Mouse (Mus musculus) layer of hippocampus, adult 18-20 months (tissue): ENCODE measurements around the gene Stat5a. TPM values are rescaled to one million over a fixed set of nuclear protein-coding genes. Genes with fewer than 3 reads are reported as not detected.

Experiments used
- DNase-seq, 2 experiments: peaks; one replicate each; pipeline ENCODE4 v3.0.0; 2022; ENCODE audit warnings: low spot score in 2 of 2
- long read RNA-seq: library from polyadenylated mRNA; stranded (forward); transcript quantifications from one replicate; pipeline ENCODE4 v2.0.0, GENCODE M21; 2021
- total RNA-seq, 2 experiments: library from RNA; stranded (reverse); gene quantifications; 2 replicates each; pipeline ENCODE4 v1.2.3; 2021

The Stat5a gene
- 1 to 10 TPM; 1.1 to 1.8 TPM for total RNA-seq
- long read RNA-seq, partial matches to known transcripts, result 1 of 2 reads
- long read RNA-seq, other reads (novel, unspliced or antisense), result 1 of 2 reads

DNA sequence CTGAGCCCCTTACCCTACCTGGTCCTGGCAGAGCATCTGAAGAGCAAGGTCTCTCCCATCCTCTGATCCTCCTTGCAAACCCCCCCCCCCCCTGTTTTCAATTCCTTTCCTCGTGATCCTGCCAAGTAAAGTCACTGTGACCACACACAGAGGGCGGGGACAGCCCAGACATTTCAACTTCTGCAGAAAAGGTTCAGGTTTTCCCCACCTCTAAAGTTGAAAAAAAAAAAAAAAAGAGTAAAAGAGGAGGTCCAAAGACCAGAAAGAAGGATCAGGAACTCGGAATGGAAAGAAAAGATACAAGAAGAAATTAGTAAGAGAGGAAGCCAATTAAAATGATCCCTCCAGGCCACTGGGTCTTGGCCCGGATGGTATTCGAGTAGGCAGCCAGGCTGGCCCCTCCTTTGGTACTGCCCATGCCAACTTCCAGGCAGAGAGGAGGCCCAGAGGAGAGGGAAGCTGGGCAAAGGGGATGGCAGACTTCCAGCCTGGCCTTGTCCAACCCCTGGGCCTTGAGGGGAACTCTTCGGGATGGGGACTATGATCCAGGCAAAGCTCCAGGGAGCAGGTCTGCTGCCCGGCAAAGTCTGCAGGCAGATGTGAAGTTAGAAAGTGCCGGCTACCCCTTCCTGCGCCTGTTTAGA lies at the start of gene Stat5a:
Gene Stat5a (plus strand): TSS at position 417 of the 644 bp plus-strand sequence.
- peak in 1 of 2 experiments; percentile 50 for DNase-seq

DNA sequence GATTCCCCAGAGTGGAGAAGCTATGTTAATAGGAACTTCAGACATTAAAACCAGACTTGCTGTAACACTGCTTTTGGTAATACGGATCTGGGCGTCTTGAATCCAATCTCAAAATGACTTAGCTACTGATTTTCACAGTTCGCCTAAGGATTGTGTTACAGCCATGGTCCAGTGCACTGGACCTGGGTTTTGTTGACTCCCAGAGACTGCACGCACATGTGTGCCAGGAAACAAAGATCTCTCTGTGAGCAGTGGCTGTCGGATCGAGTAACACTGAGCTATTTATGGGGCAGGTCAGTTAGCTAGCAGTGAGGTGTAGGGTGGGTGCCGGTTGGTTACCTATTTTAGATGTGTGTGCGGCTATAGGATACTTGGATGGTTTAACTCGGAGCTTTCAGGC lies 48.6 kb upstream of the Stat5a start:
- DNase-seq, result no peak

DNA sequence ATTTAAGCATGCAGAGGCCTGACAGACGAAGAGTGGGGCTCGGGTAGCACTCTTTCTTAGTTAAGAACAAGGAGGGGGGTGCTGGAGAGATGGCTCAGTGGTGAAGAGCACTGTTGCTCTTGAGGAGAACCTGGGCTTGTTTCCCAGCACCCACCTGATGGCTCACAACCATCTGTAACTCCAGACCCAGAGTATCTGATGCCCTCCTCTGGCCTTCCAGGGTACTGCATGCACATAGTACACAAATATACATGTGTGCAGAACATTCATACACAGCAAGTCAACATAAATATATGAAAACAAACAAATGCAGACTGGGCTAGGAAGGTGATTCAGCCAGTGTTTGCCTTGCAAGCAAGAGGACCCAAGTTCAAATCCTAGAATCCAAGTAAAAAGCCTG lies 48.0 kb upstream of the Stat5a start:
- no peak for DNase-seq

DNA sequence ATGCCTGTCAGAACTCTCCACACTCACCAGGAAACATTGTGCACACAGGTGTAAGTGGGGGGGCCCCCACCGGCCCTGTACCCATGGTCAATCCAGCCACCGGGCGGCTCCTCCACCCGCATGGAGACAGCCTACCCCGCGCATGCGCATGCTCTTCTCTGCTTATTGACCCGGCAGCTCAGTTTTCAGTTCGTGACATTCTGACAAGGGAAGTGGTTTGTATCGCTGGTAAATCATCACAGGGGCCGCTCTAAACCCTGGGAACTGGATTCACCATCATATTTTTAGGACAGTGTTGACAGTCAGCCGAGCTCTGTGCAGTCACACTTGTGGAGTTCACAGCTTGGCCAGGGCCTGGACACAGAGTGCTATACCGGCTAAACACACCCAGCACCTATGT lies 44.7 kb upstream of the Stat5a start:
- DNase-seq, result no peak

DNA sequence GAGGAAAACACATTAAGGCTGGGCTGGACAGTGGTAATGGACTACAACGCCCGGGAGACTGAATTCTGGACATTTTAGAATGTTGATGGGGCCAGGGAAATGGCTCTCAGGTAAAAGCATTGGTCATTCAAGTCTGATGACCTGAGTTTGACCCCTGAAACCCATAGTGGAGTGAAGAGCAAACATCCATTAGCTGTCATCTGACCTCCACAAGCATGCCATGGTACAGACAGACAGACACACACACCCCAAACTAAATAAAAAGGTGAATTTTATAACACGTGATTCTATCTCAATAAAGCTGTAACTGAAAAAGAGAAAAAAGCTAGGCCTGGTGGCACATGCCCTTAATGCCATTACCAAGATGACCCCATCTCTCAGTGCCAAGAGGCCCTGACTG lies 42.8 kb upstream of the Stat5a start:
- no peak for DNase-seq

DNA sequence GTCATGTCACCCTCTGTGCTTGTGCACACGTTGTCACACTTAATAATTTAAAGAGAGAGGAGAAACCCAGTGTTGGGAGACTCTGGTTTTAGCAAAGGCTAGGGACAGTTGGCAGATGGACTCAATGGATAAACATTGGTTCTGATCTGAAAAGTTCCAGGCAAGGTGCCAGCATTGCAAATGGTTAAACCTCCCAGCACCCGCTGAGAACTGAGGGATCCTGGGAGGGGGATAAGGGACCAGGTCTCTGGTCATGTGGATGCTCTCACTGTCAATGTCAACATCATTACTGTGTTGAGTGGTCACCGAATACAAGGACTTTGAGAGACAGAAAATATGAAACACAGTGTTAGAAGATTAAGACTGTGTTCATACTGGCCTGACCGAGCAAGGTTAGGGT lies 42.4 kb upstream of the Stat5a start:
- no peak for DNase-seq

DNA sequence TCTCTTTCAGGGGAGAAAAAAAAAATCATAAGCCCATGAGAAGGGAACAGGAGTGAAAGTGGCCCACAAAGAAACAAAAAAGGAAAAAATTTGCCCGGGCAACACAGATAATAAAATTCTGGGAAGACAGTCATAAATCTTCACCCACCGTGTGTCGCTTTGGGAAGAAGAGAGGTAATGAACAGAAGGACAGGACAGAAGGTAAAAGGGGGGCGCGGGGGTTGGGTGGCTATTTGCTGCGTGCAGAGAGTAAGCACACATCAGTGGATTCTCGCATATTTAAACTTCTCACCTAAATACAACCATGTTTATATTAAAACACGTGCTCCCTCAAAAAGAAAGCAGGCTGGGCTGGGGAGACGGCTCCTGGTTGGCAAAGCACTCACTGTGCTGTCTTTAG lies 41.8 kb upstream of the Stat5a start:
- DNase-seq, result no peak

DNA sequence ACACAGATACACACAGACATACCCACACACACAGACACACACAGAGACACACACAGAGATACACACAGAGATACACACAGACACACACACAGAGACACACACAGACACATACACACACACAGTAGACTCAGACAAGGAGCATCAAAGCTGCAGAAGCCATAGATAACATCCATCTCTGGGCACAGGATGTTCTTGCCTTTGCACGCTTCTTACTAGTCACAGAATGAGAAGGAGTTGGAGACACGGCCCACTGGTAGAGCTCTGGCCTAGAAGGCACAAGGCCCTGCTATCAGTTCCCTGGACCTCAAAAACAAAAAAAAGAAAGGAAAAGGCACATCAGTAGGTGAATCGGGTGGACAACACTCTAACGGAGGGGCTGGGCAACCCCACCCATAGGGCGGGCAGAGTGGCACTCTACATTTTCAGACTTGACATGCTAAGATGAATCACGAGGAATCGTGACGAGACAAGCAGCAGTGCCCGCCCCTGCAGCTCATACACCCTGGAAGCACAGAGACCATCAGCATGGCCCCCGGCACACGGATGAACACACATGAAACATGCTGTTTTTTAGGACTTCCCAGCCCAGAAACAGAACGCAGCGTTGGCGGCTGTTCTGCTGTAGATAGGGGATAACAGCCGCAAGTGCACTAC lies 40.7 kb upstream of the Stat5a start:
- no peak for DNase-seq

DNA sequence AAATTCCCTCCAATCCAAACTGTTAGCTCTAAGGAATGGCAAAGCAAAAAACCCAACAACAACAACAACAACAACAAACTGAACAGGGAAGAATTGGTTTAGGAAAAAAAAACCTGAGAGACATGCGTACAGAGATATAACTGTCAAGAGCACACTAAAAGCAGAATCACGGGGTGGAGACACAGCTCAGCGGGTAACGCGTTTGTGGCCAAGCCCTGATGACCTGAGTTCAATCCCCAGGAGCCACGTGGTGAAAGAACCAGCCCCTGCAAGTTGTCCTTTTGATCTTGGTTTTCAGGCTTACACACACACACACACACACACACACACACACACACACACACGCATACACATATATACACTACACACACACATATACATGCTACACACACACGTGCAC lies 40.1 kb upstream of the Stat5a start:
- no peak for DNase-seq

DNA sequence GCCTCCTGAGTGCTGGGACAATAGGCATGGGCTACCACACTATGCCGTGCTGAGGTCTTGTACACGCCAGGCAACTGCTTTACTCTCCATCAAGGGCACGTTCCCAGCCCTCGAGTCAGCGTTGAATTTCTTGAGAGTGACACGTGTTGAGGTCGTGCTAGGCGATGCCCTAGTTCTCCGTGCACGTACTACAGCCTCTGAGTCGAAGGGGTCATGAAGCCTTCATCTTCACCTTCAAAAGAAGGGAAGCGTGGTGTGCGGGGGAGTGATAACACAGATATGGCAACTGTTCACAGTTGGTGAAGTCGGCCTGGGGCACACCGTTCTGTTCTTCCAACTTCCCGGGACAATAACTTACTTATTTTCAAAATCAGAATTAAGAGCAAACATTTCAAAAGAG lies 39.5 kb upstream of the Stat5a start:
- DNase-seq, result no peak

DNA sequence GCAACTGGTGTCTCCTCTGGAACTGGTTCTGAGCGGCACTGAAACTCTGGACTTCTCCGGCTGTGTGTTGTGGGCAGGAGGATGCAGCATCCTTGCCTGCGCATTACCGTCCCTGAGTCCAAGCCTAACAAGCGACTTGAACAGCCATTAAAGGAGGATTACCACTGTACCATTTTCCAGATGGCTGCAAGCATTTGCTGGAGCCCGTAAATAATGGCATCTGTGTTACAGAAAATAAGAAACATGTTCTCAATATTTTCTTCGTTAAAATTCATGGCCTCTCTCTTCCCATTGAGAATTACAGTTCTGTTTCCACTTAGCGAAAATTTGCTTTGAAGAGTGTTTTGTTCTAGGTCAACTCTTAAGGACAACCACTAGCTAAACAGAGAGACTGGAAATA lies 39.1 kb upstream of the Stat5a start:
- peak in 1 of 2 experiments; percentile 10 for DNase-seq

DNA sequence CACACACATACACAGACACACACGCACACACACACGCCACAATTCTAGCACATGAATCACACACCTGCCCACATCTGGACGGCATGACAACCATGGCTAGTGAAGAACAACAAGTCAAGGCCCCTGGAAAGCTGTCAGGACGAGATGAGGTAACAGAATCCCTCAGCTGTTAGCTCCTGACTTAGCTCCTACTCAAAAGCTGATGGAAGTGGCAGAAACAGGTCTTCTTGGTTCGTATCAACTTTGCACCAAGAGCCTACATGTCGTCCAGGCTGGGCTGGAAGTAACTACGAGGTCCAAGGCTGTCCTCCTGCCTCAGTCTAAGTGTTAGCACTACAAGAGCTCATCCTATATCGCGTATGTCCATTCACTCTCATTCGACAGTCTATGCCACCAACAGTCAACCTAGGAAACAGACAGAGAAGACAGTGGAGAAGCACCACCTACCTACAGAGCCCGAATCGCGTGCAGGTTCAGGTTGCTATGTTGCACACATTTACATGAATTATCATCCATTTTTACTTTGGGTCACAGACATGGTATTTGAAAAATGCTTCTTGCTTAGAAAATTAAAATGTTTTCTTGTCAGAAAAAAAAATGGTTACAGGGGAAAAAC lies 37.4 kb upstream of the Stat5a start:
- no peak for DNase-seq

DNA sequence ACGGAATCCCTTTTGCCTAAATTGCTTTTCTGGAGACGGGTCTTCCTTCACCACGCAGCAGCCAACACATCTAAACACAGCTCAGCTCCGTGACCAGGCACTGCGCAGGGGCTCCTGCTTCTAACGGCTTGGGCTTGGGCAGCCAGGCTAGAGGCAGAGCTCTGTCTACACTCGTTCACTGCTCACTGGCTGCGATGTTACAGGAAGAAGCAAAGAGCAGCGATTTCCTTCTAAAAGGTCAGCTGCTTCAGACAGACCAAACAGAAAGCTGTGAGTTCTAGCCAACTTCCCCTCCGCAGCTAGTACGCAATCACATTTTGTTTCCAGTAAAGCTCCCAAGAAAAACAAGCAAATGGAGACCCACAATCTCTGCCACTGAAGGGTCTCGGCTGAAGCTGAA lies 36.8 kb upstream of the Stat5a start:
- DNase-seq, result no peak

DNA sequence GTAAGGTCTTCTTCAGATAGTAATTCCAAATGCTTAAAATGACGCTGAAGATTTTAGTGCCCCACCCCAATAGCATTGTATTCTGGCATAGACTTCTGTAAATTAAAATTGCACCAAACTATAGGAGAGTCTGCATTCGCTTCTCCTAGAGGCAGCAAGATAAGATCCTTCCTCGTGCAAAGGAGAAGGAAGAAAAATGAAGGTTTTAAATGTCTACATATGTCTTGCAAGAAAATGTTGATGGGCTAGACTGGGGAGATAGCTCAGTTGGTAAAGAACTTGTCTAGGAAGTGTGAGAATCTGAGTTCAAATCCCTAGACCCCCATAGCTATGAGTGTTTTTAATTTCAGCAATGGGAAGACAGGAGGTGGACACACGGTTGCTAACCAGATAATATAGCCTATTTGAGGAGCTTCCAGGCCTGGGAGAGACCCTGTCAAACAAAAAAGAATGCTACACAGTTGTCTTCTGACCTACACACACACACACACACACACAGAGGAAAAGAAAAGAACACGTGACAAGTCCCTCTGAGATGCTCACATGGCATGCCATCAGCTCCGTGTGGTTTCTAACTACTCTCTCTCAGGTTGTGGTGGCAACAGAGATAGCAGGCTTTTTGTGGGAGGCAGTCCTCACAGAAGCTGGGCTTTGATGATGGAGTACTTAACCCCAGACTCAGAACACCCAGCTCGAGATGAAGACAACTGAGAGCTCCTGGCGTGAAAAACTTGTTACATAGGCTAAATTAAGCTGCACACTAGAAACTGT lies 35.4 kb upstream of the Stat5a start:
- no peak for DNase-seq

DNA sequence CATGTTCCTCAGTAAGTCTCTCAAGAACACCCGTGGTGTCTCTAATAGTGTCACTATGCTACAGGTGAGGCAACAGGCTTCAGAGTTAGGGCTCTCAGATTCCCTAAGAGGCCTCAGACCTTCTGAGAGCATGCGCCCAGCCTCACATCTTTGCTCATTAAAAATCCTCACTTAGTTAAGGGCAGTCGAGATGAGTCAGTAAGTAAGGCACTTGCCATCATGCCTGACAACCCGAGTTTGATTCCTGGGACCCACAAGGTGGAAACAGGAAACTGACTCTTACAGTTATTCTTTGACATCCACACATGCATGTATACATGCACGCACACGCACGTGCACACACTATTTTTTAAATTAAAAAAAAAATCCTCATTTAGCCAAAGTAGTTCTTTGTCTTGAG lies 34.7 kb upstream of the Stat5a start:
- DNase-seq, result no peak

DNA sequence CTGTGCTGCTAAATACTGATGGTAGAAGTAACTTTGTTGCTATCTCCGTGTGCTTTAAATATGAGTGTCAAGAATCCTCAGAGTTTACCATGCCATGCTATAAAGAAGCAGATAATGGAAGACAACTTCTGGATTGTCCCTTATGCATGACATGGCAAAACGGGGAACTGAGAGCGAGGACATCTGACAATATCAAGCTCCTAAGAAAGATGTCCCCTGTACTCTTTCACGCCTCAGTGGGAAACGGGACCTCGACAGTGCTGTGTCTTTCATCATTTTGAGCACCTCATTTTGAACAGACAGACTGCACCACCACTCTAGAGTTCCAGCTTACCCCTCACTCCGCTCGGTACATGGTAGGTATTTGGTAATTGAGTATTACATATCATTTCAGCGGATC lies 33.7 kb upstream of the Stat5a start:
- no peak for DNase-seq

DNA sequence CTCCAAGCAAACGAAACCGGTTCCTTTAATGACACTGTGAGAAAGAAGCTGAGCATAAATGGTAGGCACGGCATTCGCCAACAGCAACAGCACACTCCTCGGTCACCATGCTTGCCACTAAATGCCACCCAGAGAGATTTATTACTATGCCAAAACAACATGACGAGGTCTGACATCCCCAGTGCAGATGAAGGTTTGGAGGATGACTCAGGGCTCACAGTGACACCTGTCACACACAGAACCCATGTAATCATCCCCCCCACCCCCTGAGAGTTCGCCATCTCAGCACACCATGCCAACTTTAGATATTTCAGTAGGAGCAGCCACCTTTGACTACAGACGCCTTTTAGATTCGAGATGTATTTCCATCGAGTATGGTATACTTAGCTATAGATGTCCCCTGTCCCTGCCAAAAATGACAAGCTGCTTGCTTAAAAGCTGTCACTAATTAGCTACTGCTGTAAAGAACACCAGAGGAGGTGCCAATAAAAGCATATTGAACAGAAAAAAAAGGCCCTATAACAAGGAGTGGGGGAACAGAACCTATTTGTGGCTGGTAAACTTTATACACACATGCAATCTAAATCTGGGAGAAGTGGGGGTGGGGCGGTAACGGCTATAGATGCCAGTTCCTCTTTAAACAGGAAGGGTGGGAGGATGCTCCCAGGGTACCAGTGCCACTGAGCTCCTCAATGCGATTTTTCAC lies 32.8 kb upstream of the Stat5a start:
- DNase-seq, result peak in 1 of 2 experiments; percentile 40

DNA sequence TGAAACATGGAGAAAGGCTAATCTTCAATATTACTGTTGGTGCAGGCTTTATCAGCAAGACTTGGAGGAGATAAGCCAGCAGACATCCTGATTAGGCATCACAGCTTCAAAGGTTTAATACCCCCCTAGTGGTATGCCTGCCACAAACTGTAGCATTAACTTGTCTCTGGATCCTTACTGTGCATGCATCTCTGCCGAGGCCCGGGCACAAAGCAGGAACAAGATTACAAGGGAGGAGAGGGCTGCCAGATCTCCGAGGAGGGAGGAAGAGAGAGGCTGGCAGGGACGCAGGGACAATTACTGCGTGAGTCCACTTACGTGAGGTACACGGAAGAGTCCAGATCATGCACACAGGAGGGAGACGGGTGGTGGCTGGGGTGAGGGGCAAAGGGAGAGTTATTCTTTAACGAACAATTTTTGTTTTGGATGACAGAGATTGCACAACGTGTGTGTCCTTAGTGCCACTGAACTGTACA lies 30.4 kb upstream of the Stat5a start:
- DNase-seq, result no peak

DNA sequence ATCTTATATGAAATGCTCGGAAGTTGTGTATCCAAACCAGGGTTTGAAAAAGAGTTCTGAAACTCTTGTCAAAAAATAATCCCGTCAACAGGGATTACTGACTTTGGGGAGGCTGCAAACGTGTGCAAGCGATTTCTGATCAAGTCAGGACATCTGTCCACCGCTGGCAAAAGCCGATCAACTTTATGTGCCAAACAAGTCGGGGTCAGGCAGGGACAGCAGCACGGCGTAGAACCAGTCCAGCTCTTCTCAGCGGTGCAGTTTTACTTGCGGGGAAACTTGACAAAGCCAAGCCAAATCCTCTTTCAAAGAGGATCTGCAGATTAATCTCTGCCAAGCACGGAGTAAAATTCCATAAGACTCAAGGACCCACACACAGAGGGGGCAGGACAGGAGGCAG lies 29.5 kb upstream of the Stat5a start:
- DNase-seq, result no peak

DNA sequence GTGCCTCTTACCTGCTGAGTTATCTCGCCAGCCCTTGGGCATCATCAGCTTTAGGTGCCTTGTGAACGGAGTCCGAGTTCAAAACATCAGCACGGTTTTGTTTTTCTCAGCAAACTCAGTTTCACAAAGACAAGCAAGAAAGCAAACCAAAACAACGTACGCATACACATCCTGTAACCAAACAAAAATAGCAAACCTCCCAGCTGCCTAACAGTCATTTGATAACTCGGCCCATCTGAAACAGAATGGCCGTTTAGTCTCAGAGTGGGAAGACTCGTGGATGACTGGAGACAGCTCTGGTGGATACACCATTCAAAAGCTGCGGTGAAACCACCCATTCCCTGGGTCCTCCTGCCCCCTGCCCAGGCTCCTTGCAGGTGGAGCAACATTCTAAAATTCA lies 27.8 kb upstream of the Stat5a start:
- no peak for DNase-seq

DNA sequence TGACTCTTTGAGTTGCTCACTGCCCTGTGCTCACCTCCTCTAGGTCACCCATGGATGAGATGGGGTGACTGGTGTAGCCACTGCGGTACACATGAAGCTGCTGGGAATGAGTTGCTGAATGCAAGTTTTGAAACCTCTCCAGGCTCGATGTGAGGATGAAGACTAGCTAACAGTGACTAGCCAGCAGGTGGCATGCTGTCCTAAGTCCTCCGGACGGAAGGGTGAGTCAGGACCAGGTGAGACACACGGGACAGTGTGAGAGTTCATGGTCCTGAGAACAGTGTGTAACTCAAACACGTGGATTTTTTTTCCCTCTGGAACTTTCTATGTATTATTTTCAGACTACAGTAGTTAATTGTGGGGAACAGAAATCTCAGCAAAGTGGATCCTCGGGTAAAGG lies 25.7 kb upstream of the Stat5a start:
- DNase-seq, result no peak
